Mouse (Mus musculus) heart, postnatal 0 days (tissue): ENCODE results near the gene Selenof. TPM values are rescaled to one million over a fixed set of nuclear protein-coding genes. Genes with fewer than 3 reads are reported as not detected.
A peak's percentile ranks its signal among the peaks of the same experiment; 100 is the strongest.

Source experiments
- ATAC-seq: fragments of 200-750 bp; cut with Nextera tagmentation; 2 replicates; pipeline ENCODE4 v1.8.0; 2017; ENCODE audit warnings: low read depth, moderate number of reproducible peaks, moderate library complexity; ENCODE audit not compliant: insufficient read depth
- DNase-seq: peaks from one replicate; pipeline ENCODE4 v3.0.0-alpha.2; 2016; ENCODE audit warnings: low spot score
- H3K27ac ChIP-seq: fragments of 300-500 bp; sonication (generic); 2 replicates; pipeline ENCODE4 v1.5.1; 2014; ENCODE audit warnings: low read depth, mild to moderate bottlenecking
- H3K27me3 ChIP-seq: fragments of 300-500 bp; sonication (generic); 2 replicates; pipeline ENCODE4 v1.6.1; 2014; ENCODE audit warnings: low read length, mixed read lengths; ENCODE audit not compliant: control insufficient read depth, insufficient read depth
- H3K36me3 ChIP-seq: fragments of 300-500 bp; sonication (generic); replicated peaks from 2 replicates; pipeline ENCODE4 v1.6.1; 2014; ENCODE audit warnings: low read length, mixed read lengths; ENCODE audit not compliant: control insufficient read depth, insufficient read depth
- H3K4me1 ChIP-seq: fragments of 300-500 bp; sonication (generic); 2 replicates; pipeline ENCODE4 v1.6.1; 2014; ENCODE audit warnings: antibody characterized with exemption; ENCODE audit not compliant: control insufficient read depth, insufficient read depth
- H3K4me2 ChIP-seq: fragments of 300-500 bp; sonication (generic); 2 replicates; pipeline ENCODE4 v1.6.1; 2014; ENCODE audit warnings: low read depth, mild to moderate bottlenecking, low read length, moderate library complexity
- H3K4me3 ChIP-seq: fragments of 300-500 bp; sonication (generic); 2 replicates; pipeline ENCODE4 v1.5.1; 2014; ENCODE audit warnings: low read depth, low read length
- H3K9ac ChIP-seq: fragments of 300-500 bp; sonication (generic); replicated peaks from 2 replicates; pipeline ENCODE4 v1.6.1; 2014; ENCODE audit warnings: low read depth, low read length, mixed read lengths
- H3K9me3 ChIP-seq: fragments of 300-500 bp; sonication (generic); replicated peaks from 2 replicates; pipeline ENCODE4 v1.6.1; 2016; ENCODE audit warnings: low read length; ENCODE audit not compliant: control insufficient read depth
- CTCF ChIP-seq: IDR thresholded peaks from 2 replicates; pipeline ENCODE4 v1.5.1; 2016; ENCODE audit warnings: antibody characterized with exemption, control low read depth, low read depth
- EP300 ChIP-seq: IDR thresholded peaks from 2 replicates; pipeline ENCODE4 v1.6.1; 2016; ENCODE audit warnings: antibody characterized with exemption, low read depth
- WGBS: fragments of 180-500 bp; shearing (Covaris S2); extraction: QIAGEN DNeasy Blood & Tissue Kit; methylation state at CpG from one replicate; pipeline ENCODE4 v1.1.7; 2014; 5-methylcytosine and 5-hydroxymethylcytosine counted together
- polyA plus RNA-seq: library from polyadenylated mRNA; unstranded; fragments of >200 nt; fragmentation: Nextera tagmentation; extraction: Ambion mirVana; gene quantifications from 2 replicates; pipeline ENCODE4 v1.2.1, GENCODE M21; 2015
- total RNA-seq: library from RNA; depleted of rRNA; stranded (reverse); fragments of >200 nt; gene quantifications from 2 replicates; pipeline ENCODE4 v1.2.3, GENCODE M21; 2014; ENCODE audit warnings: low replicate concordance; rRNA removed

Selenof gene
- total RNA-seq (245 and 260 TPM in 2 replicates), polyA plus RNA-seq (416 and 439 TPM in 2 replicates)

DNA sequence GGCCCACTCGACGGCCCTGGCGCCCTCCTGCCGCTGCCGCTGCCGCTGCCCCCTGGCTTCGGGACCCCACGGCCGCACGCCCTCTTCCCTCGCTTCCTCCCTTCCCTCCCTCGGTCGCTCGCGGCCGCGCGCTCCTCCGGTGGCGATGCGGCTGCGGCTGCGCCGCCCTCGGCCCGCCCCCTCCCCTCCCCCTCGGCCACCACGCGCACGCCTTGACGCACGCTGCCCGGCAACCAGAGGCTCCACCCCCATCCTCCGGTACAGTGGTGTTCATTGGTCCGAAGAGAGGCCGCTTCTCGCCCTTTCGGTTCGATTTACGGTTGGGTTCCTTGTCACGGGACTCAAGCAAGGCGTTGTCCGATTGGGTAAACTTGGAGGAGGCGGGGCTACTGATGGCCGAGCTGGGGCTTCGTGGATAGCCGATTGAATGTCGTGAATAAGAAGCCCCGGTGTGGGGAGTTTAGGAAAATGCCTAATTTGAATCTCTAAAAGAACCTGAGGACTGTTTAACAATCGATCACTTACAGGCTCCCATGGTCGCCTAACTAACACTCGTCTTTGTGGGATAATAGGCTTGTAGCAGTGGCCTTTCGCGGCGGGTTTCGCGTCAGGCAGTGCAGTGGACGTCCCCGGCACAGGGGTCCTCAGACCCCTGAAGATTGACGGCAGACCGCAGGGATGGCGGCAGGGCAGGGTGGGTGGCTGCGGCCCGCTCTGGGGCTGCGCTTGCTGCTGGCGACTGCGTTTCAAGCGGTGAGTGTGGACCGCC, at the start of gene Selenof, which contains the start of gene Hs2st1:
Selenof (plus strand) TSS at position 258 of the 769 bp plus-strand sequence.
Hs2st1 (minus strand) TSS at position 135 of the 769 bp plus-strand sequence.
- Histone ChIP-seq H3K36me3 (0 out of 2 replicates have a peak, but pooled peaks cover 9% of the 10 kb centered on the region), H3K27me3 (no peaks in the 10 kb centered on the region), H3K9ac (peak within 1 kb of the TSS; percentile 96), H3K4me2 (peak within 1 kb of the TSS; percentile 81), H3K4me3 (peak within 1 kb of the TSS; percentile 94), H3K9me3 (no peaks in the 10 kb centered on the region), H3K4me1 (peaks cover 19% of the 10 kb centered on the region), H3K27ac (peak within 1 kb of the TSS; percentile 94)
- ATAC-seq = peak; percentile 97
- DNase-seq = peak; percentile 100
- no peak for TF ChIP-seq CTCF
- TF ChIP-seq EP300 = peak; percentile 98
- WGBS = under 1% methylated on average over 63 of the region's 69 CpGs

DNA sequence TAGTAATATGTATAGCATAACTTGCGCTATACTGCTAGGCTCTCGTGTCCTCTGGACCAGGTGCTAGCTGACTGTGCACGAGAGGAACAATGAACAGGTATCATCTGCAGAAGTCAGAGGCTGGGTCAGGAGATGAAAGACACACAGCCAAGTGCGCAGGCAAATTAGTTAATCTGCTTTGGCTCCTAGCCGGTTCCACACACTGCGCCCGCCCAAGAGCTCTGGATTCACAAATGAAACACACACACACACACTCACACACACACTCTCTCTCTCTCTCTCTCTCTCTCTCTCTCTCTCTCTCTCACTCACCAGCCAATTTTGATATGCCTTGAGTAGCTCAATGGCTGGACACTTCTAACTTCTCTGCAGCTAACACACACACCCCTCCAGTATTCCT, 42.2 kb upstream of the Selenof start:
- WGBS = 70% methylated on average over 7 of the region's 7 CpGs
- Histone ChIP-seq H3K36me3 (no peaks in the 10 kb centered on the region), H3K4me2 (no peak overlapping the region), H3K9me3 (no peaks in the 10 kb centered on the region), H3K9ac (no peak overlapping the region), H3K27me3 (no peaks in the 10 kb centered on the region), H3K4me1 (peaks cover 4% of the 10 kb centered on the region), H3K27ac (no peak overlapping the region), H3K4me3 (no peak overlapping the region)
- no peak; the same call in 1 of the 2 replicates for ATAC-seq
- DNase-seq = no peak
- no peak for TF ChIP-seq EP300
- no peak for TF ChIP-seq CTCF

- no peaks in the 10 kb centered on the region for H3K36me3 ChIP-seq
- no peak overlapping the region for H3K4me3 ChIP-seq
- TF ChIP-seq EP300 = no peak
- TF ChIP-seq CTCF = peak; percentile 62
- no peaks in the 10 kb centered on the region for H3K9me3 ChIP-seq
- H3K9ac ChIP-seq = no peak overlapping the region
- peaks cover 4% of the 10 kb centered on the region for H3K4me1 ChIP-seq
- DNase-seq (peak; percentile 60), ATAC-seq (no peak)
- H3K27me3 ChIP-seq = no peaks in the 10 kb centered on the region
- H3K27ac ChIP-seq = no peak overlapping the region
- peak overlapping the region; percentile 46 for H3K4me2 ChIP-seq
- 29% methylated on average over 5 of the region's 5 CpGs for WGBS
Measured at GRCm38 (mm10) chr3:144531023-144531422, 39.1 kb upstream of the Selenof start.

GRCm38 (mm10) chr3:144535056-144535455, 35.0 kb upstream of the Selenof start:
- no peak overlapping the region for H3K4me3 ChIP-seq
- TF ChIP-seq CTCF (no peak), EP300 (no peak)
- no peak for ATAC-seq
- no peak overlapping the region for H3K9ac ChIP-seq
- H3K27me3 ChIP-seq = no peaks in the 10 kb centered on the region
- WGBS = 91% methylated on average over 4 of the region's 4 CpGs
- H3K27ac ChIP-seq = no peak overlapping the region
- H3K4me2 ChIP-seq = no peak overlapping the region
- no peaks in the 10 kb centered on the region for H3K9me3 ChIP-seq
- H3K4me1 ChIP-seq = peaks cover 25% of the 10 kb centered on the region
- no peaks in the 10 kb centered on the region for H3K36me3 ChIP-seq
- DNase-seq = no peak

GRCm38 (mm10) chr3:144537078-144537855, 32.8 kb upstream of the Selenof start:
- Histone ChIP-seq H3K4me1 (peaks cover 27% of the 10 kb centered on the region), H3K9ac (no peak overlapping the region), H3K4me2 (no peak overlapping the region), H3K27ac (peak overlapping the region; percentile 17; the same call in 1 of the 2 replicates), H3K36me3 (no peaks in the 10 kb centered on the region), H3K4me3 (no peak overlapping the region), H3K27me3 (no peaks in the 10 kb centered on the region), H3K9me3 (no peaks in the 10 kb centered on the region)
- ATAC-seq (peak; percentile 70), DNase-seq (peak; percentile 45)
- TF ChIP-seq EP300 (no peak), CTCF (no peak)
- WGBS = 48% methylated on average over 7 of the region's 7 CpGs
